In the genomic region with DNA sequence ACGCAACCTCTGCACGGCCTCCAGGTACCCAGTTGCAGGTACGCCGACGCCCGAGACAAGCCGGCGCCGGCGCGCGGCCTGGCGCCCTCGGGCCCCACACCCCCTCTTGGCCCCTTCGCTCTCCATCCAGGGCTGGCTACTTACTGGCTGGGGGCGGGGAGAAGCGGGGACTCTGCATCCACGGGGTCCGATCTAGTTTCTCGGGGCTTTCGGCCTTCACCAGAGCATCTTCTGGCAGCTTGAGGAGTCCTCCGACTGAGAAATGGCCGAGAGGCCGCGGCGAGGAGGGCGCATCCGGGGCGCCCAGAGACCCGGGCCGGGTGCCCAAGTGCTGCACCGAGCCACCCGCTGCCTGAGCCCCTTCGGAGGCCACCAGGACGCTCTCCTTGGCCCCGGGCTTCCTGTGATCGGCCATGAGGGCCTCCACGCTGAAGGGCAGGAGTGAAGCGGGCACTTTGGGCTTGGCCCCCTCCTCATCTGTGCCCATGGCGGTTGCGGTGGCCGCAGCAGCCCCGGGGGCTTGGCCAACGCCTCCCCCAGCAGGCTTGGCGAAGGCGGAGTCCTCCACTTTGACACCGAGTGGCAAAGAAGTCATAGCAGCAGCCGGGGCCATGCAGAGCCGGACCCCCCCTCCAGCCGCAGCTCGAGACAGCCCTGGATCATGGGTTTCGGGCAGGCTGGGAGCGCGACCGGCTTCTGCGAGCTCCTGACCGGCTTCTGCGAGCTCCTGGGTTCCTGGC, we compare ENCODE assay signal across 7 mouse cellular contexts. TPM values are rescaled to one million over a fixed set of nuclear protein-coding genes. Genes with fewer than 3 reads are reported as not detected.
DNase-seq lines count a peak whose midpoint lies in the region; ATAC-seq and TF ChIP-seq lines count a peak whose summit lies in the region.

No protein-coding gene starts in this region.

- H3K4me2 ChIP-seq in limb, embryonic 14.5 days (replicated peaks; ENCODE audit: low read depth, low read length, severe bottlenecking) = peak overlapping the region; percentile 84

- no peaks in the 10 kb centered on the region for H3K36me3 ChIP-seq in E14TG2a.4 (ENCODE audit: insufficient read depth, low read length)
- H3K36me3 ChIP-seq in limb, embryonic 14.5 days (ENCODE audit: control insufficient read depth, insufficient read depth, low read length) = 0 out of 2 replicates have a peak, but pooled peaks cover 3% of the 10 kb centered on the region

- peaks cover 97% of the 10 kb centered on the region for H3K27me3 ChIP-seq in E14TG2a.4 (ENCODE audit: insufficient read depth, low read length)
- peaks cover 66% of the 10 kb centered on the region for H3K27me3 ChIP-seq in limb, embryonic 14.5 days (ENCODE audit: control insufficient read depth, insufficient read depth, low read length)

- peak overlapping the region; percentile 77 for H3K4me3 ChIP-seq in E14TG2a.4 (replicated peaks; ENCODE audit: low read length)
- peak overlapping the region; percentile 60 for H3K4me3 ChIP-seq in limb, embryonic 14.5 days (replicated peaks; ENCODE audit: low read length)
- H3K4me3 ChIP-seq in olfactory bulb, adult 2 months (ENCODE audit: insufficient read depth, low read depth, low read length) = peak overlapping the region; percentile 39

- DNase-seq in 3T3-L1 (ENCODE audit: low read depth, low spot score) = peak; percentile 47
- DNase-seq in heart, adult 9 months (ENCODE audit: low spot score in 2 of 2) = peak; percentile 31 to 39
- DNase-seq in limb, embryonic 14.5 days (ENCODE audit: low spot score) = no peak
- DNase-seq in spleen, postnatal 14 days (ENCODE audit: low spot score in 2 of 2) = no peak
- DNase-seq in frontal cortex, adult 2 months (ENCODE audit: extremely low spot score in 1 of 2, low spot score in 1 of 2) = no peak

- peak overlapping the region; percentile 81 for H3K9ac ChIP-seq in limb, embryonic 14.5 days (ENCODE audit: low read depth, low read length, severe bottlenecking)

- peaks cover 9% of the 10 kb centered on the region; the same call in 1 of the 2 replicates for H3K9me3 ChIP-seq in E14TG2a.4 (ENCODE audit: low read length)
- H3K9me3 ChIP-seq in limb, embryonic 14.5 days (ENCODE audit: control insufficient read depth, low read length) = no peaks in the 10 kb centered on the region

- peaks cover 63% of the 10 kb centered on the region for H3K4me1 ChIP-seq in E14TG2a.4 (replicated peaks; ENCODE audit: low read depth, low read length)
- H3K4me1 ChIP-seq in limb, embryonic 14.5 days (ENCODE audit: control insufficient read depth, insufficient read depth, low read length) = peaks cover 25% of the 10 kb centered on the region
- peaks cover 20% of the 10 kb centered on the region for H3K4me1 ChIP-seq in olfactory bulb, adult 2 months (ENCODE audit: control insufficient read depth, insufficient read depth, low read length)

- no peak for TF ChIP-seq POLR2A in limb, embryonic 14.5 days (IDR thresholded peaks at IDR 0.05; ENCODE audit: borderline replicate concordance, extremely low read depth, insufficient read depth, insufficient read length)
- TF ChIP-seq POLR2A in olfactory bulb, adult 2 months (IDR thresholded peaks at IDR 0.05; ENCODE audit: insufficient read depth, low read depth, low read length) = no peak

- 0% methylated on average over 38 of the region's 58 CpGs for WGBS in limb, embryonic 14.5 days
- WGBS in olfactory bulb, adult 2 months = under 1% methylated on average over 58 of the region's 58 CpGs

- peak; percentile 16 for ATAC-seq in limb, embryonic 14.5 days (ENCODE audit: low FRiP score, low read depth)

- TF ChIP-seq CTCF in E14TG2a.4 (conservative IDR thresholded peaks at IDR 0.05; ENCODE audit: low read length) = no peak
- no peak for TF ChIP-seq CTCF in olfactory bulb, adult 2 months (IDR thresholded peaks at IDR 0.05; ENCODE audit: insufficient read depth, low read depth, low read length)

- H3K27ac ChIP-seq in limb, embryonic 14.5 days (replicated peaks; ENCODE audit: low read depth, low read length) = peak overlapping the region; percentile 78
- H3K27ac ChIP-seq in olfactory bulb, adult 2 months (ENCODE audit: insufficient read depth, low read depth, low read length) = no peak overlapping the region

RNA-seq across cellular contexts. Expression of a gene that starts 0.5 kb away (rescaled TPM):
- 81.2 and 120 TPM in 2 replicates for polyA plus RNA-seq in limb, embryonic 14.5 days (2012; rRNA removed)
- 122 and 166 TPM in 2 replicates for polyA plus RNA-seq in limb, embryonic 14.5 days (2014; fragmentation: Nextera tagmentation; extraction: Ambion mirVana)
- not detected in 2 replicates for polyA plus RNA-seq in olfactory bulb, adult 2 months (2012; ENCODE audit: insufficient read depth, insufficient read length, low replicate concordance, missing spikeins)
- 2.7 and 3.9 TPM in 2 replicates for polyA plus RNA-seq in frontal cortex, adult 2 months (2012; rRNA removed)

Comparison
In these comparisons a context has a peak if more than half of its experiments do, and no peak if none do; other contexts are left out.
1. DNase-seq: peak in 3T3-L1 (single experiment) and heart, adult 9 months (2 of 2); none in limb, embryonic 14.5 days (single experiment), spleen, postnatal 14 days (0 of 2) and frontal cortex, adult 2 months (0 of 2).
2. RNA of a gene that starts 0.5 kb away (polyA plus RNA-seq): 81.2 to 166 TPM in limb, embryonic 14.5 days; 2.7 to 3.9 TPM in frontal cortex, adult 2 months and not detected in olfactory bulb, adult 2 months; every median in the first group is over 10 times any median in the second.
3. Peak in every context shown above with its lines, with median percentiles within 50 percentile points of each other: H3K4me3 ChIP-seq.